Mouse (Mus musculus) retina, postnatal 1 day (tissue): ENCODE measurements around the gene Fam131a.

Source experiments
- DNase-seq: peaks from one replicate; pipeline ENCODE4 v3.0.0-alpha.2; 2012

Gene Fam131a

GRCm38 (mm10) chr16:20699266-20699665 lies 6.2 kb downstream of the Fam131a start:
- no peak for DNase-seq

- no peak for DNase-seq
Measured at GRCm38 (mm10) chr16:20700036-20700435, 7.0 kb downstream of the Fam131a start.

- DNase-seq, result no peak
Measured at GRCm38 (mm10) chr16:20701316-20701715, 8.3 kb downstream of the Fam131a start.

GRCm38 (mm10) chr16:20701729-20702521 lies 8.9 kb downstream of the Fam131a start:
- DNase-seq, result no peak

- DNase-seq, result peak; percentile 87
Measured at GRCm38 (mm10) chr16:20702522-20702893, 9.5 kb downstream of the Fam131a start.

- no peak for DNase-seq
Measured at GRCm38 (mm10) chr16:20703071-20703470, 10.0 kb downstream of the Fam131a start.

GRCm38 (mm10) chr16:20703699-20704400 lies 10.8 kb downstream of the Fam131a start:
- DNase-seq, result no peak

- DNase-seq, result no peak
Measured at GRCm38 (mm10) chr16:20705786-20706185, 12.7 kb downstream of the Fam131a start.

- no peak for DNase-seq
Measured at GRCm38 (mm10) chr16:20706407-20707055, 13.5 kb downstream of the Fam131a start.

GRCm38 (mm10) chr16:20708220-20708938 lies 15.3 kb downstream of the Fam131a start:
- no peak for DNase-seq

GRCm38 (mm10) chr16:20708939-20709734 lies 16.1 kb downstream of the Fam131a start:
- peak; percentile 73 for DNase-seq

GRCm38 (mm10) chr16:20710370-20710769 lies 17.3 kb downstream of the Fam131a start:
- DNase-seq, result no peak

GRCm38 (mm10) chr16:20710810-20711209 lies 17.8 kb downstream of the Fam131a start:
- DNase-seq, result peak; percentile 35

GRCm38 (mm10) chr16:20712190-20712589 lies 19.1 kb downstream of the Fam131a start:
- DNase-seq, result no peak

- DNase-seq, result no peak
Measured at GRCm38 (mm10) chr16:20712889-20713288, 19.8 kb downstream of the Fam131a start.

GRCm38 (mm10) chr16:20714307-20715080 lies 21.5 kb downstream of the Fam131a start:
- DNase-seq, result peak; percentile 32

GRCm38 (mm10) chr16:20715161-20715560 lies 22.1 kb downstream of the Fam131a start:
- no peak for DNase-seq

- no peak for DNase-seq
Measured at GRCm38 (mm10) chr16:20715566-20715965, 22.5 kb downstream of the Fam131a start.

- peak; percentile 91 for DNase-seq
Measured at GRCm38 (mm10) chr16:20715976-20716840, 23.2 kb downstream of the Fam131a start.

GRCm38 (mm10) chr16:20716841-20717180 lies 23.8 kb downstream of the Fam131a start:
- no peak for DNase-seq
